Mouse (Mus musculus): ENCODE results near the gene Uqcr11.
A peak's percentile ranks its signal among the peaks of the same experiment; 100 is the strongest.

Gene Uqcr11

GRCm38 (mm10) chr10:80371411-80371966 lies 35.1 kb downstream of the Uqcr11 start:
- peak; percentile 61 to 69 for DNase-seq

DNA sequence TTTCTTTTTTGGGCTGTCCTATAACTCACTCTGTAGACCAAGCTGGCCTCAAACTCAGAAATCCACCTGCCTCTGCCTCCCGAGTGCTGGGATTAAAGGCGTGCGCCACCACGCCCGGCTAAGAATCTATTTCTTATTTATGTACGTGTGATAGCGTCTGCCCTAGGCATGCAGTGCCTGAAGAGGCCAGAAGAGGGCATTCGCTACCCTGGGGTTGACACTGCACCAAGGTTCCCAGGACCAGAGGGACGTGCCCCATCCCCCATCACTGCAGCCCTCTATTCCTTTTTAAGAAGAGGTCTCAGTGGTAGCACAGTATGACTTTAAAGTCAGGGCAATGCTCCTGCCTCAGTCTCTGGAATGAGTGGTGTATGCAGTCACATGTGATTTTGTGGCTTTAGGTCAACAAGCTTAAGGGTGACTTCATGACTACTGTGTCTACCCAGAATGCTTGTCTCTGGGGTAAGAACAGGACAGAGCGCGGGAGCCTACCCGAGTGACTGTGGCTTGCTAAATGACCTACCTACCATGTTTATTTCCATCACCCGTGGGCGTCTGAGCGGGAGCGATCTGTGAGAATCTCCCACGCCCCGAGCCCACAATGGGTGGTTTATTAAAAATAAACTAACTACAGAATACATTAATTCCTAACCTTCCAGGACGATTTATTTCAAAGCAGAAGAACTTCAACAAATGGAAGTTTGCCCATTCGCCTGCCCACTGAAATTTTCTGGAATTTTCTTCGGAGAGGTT lies 36.5 kb downstream of the Uqcr11 start:
- DNase-seq = peak in 1 of 2 experiments; percentile 63

DNA sequence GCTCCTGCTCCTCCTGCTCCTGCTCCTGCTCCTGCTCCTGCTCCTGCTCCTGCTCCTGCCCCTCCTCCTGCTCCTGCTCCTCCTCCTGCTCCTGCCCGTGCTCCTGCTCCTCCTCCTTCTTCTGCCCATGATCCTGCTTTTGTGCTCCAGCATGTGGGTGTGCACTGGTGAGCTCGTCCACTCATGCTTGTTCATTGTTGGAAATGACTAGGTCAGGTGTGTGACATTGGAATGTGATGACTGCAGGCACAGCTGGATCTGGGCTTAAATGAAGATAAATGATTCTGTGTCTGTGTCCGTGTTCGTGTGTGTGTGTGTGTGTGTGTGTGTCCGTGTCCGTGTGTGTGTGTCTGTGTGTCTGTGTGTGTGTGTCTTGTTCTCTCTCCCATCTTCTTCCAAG lies 38.2 kb downstream of the Uqcr11 start:
- DNase-seq = no peak

DNA sequence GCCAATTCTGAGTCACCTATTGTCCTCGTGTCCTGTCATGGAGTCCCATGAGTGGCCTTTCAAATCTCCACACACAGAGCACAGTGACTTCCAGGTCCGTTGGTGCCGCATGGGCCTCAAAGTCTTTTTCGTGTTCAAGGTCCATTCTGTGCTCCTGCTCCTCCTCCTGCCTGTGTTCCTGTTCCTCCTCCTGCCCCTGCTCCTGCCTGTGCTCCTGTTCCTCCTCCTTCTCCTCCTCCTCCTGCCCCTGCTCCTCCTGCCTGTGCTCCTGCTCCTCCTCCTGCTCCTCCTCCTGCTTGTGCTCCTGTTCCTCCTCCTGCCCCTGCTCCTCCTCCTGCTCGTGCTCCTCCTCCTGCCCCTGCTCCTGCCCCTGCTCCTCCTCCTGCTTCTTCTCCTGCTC lies 38.7 kb downstream of the Uqcr11 start:
- DNase-seq = no peak

GRCm38 (mm10) chr10:80365736-80366135 lies 40.9 kb downstream of the Uqcr11 start:
- no peak for DNase-seq

DNA sequence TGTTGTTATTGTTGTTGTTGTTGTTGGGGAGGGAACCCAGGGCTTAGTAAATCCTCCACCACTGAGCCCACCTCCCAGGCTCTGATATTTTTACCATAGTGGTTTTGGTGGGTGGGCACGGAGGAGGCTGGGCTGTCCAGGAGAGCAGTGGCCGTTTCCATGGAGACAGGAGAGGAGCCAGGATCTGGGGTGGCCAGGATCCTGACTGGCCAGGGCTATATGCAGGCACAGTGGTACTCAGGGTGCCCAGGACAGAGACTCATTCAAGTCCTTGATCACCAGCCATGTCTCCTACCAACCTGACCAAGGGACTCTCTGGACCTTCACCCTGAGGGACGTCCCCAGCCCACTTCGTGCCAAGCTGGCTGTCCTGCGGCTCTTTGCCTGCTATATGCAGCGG lies 42.9 kb downstream of the Uqcr11 start:
- DNase-seq = no peak

DNA sequence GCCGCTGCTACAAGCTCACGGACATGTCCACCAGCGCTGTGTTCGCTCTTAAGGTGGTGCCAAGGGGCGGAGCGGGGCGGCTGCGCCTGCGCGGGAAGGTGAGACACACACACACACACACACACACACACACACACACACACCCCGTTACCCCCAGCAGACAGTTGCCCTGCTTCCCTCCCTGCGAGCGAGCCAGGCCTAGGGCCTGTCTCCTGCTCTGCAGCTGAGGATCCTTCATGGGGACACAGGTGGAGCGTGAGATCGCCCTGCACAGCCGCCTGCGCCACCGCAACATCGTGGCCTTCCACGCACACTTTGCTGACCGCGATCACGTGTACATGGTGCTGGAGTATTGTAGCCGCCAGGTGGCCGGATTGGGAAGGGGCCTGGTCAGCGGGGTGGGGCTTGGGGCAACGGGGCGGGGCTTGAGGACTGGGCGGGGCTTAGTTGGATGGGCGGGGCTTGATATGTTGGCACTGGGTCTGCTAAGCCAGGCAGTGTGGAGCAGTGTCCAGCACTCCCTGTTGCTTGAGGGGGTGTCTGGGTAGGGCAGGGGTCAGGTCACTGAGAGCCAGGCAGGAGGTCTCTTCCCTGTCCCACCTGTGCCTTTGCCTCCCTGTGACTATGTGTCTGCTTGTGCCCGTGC lies 48.5 kb downstream of the Uqcr11 start:
- peak; percentile 54 to 80 for DNase-seq

GRCm38 (mm10) chr10:80357336-80357735 lies 49.3 kb downstream of the Uqcr11 start:
- no peak for DNase-seq

DNA sequence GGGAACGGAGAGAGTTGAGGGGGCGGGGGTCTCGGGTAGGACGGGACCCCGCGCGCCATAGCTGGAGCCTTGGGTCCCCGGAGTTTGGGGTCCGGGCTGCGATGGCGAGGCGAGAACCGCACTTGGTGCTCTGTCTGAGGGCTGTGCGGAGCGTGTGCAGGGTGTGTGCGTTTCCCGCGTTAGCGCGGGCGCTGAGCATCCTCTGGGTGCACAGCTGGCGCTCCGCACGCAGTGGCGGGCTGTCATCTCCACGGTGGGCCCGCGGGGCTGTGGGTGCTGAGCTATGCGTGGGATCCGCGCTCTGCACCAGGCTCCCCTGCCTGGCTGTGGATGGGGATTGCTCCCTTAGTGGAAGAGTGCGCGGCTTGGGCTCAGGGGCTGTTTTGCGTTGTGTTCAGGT lies 49.9 kb downstream of the Uqcr11 start:
- DNase-seq = no peak

GRCm38 (mm10) chr10:80356001-80356682 lies 50.5 kb downstream of the Uqcr11 start, which contains the start of gene Plk5:
Plk5 (plus strand) TSS chr10:80356459.
- no peak for DNase-seq

GRCm38 (mm10) chr10:80355431-80355830 lies 51.2 kb downstream of the Uqcr11 start:
- DNase-seq = no peak
